Mouse (Mus musculus) stomach, embryonic 15.5 days (tissue): Measurements from ENCODE around the gene Palm. TPM values are rescaled to one million over a fixed set of nuclear protein-coding genes. Genes with fewer than 3 reads are reported as not detected.
A peak's percentile ranks its signal among the peaks of the same experiment; 100 is the strongest.

ENCODE experiments used
- ATAC-seq: fragments of 200-750 bp; cut with Nextera tagmentation; 2 replicates; pipeline ENCODE4 v1.8.0; 2017; ENCODE audit warnings: low read depth, moderate number of reproducible peaks, moderate TSS enrichment; ENCODE audit not compliant: insufficient read depth, low FRiP score
- H3K27ac ChIP-seq: fragments of 300-500 bp; sonication (generic); 2 replicates; pipeline ENCODE4 v1.5.1; 2015; ENCODE audit warnings: mild to moderate bottlenecking, inconsistent platforms
- H3K27me3 ChIP-seq: fragments of 300-500 bp; sonication (generic); replicated peaks from 2 replicates; pipeline ENCODE4 v1.6.1; 2015; ENCODE audit warnings: inconsistent platforms
- H3K36me3 ChIP-seq: fragments of 300-500 bp; sonication (generic); 2 replicates; pipeline ENCODE4 v1.6.1; 2015; ENCODE audit warnings: inconsistent platforms
- H3K4me1 ChIP-seq: fragments of 300-500 bp; sonication (generic); 2 replicates; pipeline ENCODE4 v1.6.1; 2015; ENCODE audit warnings: inconsistent platforms
- H3K4me2 ChIP-seq: fragments of 300-500 bp; sonication (generic); 2 replicates; pipeline ENCODE4 v1.6.1; 2015; ENCODE audit warnings: mild to moderate bottlenecking, inconsistent platforms
- H3K4me3 ChIP-seq: fragments of 300-500 bp; sonication (generic); replicated peaks from 2 replicates; pipeline ENCODE4 v1.5.1; 2015; ENCODE audit warnings: inconsistent platforms
- H3K9ac ChIP-seq: fragments of 300-500 bp; sonication (generic); 2 replicates; pipeline ENCODE4 v1.6.1; 2015; ENCODE audit warnings: inconsistent platforms
- H3K9me3 ChIP-seq: fragments of 300-500 bp; sonication (generic); 2 replicates; pipeline ENCODE4 v1.6.1; 2016; ENCODE audit warnings: inconsistent platforms
- WGBS: fragments of 180-500 bp; shearing (Covaris S2); methylation state at CpG from one replicate; pipeline ENCODE4 v1.1.7; 2015; 5-methylcytosine and 5-hydroxymethylcytosine counted together
- polyA plus RNA-seq: library from polyadenylated mRNA; unstranded; fragments of >200 nt; fragmentation: Nextera tagmentation; extraction: Ambion mirVana; gene quantifications from 2 replicates; pipeline ENCODE4 v1.2.1, GENCODE M21; 2015

Palm gene
- polyA plus RNA-seq, 1 experiment from 2014 or later, result 54.1 TPM

DNA sequence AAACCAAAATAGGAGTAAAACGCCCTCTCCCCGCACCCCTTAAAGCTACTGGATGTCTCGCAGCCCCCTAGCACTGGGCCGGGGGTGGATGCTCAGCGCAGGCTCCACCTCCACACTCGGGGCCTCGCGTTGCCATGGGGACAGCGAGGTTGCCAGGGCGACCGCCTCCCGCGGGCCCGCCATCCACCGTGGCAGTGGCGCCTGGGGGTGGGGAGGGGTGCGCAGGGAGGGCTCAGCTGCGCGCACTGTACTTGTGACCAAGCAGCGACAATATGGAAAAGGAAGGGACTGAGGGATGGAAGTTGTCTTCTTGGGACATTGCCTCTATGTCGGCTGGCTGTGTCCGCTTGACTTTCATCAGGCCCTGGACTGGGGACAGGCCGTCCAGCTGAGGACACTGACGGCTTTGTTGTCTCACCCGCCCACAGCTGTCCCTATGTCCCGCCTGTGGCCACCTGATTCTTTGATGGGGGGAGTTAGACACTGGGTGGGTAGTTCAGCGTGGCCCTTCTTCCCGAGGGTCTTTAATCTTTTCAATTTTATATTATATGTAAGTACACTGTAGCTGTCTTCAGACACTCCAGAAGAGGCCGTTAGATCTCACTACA, 10.4 kb downstream of the Palm start:
- peak; percentile 28; the same call in 1 of the 2 replicates for ATAC-seq
- no peak overlapping the region for H3K4me3 ChIP-seq
- no peaks in the 10 kb centered on the region for H3K36me3 ChIP-seq
- H3K9ac ChIP-seq, result no peak overlapping the region
- peak overlapping the region; percentile 26; the same call in 1 of the 2 replicates for H3K4me2 ChIP-seq
- WGBS, result 23% methylated on average over 29 of the region's 29 CpGs
- H3K9me3 ChIP-seq, result no peaks in the 10 kb centered on the region
- H3K27me3 ChIP-seq, result no peaks in the 10 kb centered on the region
- H3K4me1 ChIP-seq, result peaks cover 29% of the 10 kb centered on the region
- H3K27ac ChIP-seq, result 0 out of 2 replicates have a peak overlapping the region, but pooled peaks have one; percentile 36

DNA sequence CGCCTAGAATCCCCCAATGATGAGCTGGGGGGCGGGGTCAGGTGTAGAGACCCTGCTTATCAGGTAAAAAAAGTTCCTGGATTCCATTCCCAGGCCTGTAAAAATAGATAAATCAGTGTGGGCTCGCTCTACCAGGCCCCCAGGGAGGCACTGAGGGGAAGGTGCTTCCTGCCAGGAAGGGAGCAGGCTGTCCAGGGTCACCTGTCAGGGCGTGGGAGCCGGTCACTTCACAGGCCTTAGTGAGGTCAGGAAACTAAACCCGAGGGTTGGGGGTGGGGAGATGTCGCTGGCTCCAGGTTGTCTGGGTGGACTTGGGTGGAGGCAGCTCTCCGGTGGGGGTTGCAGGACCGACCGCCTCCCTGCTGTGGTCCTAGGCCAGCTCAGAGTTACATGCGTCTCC, 12.3 kb downstream of the Palm start:
- Histone ChIP-seq H3K9ac (no peak overlapping the region), H3K4me2 (no peak overlapping the region), H3K27ac (no peak overlapping the region), H3K4me3 (no peak overlapping the region), H3K9me3 (no peaks in the 10 kb centered on the region), H3K36me3 (peaks cover 4% of the 10 kb centered on the region), H3K27me3 (no peaks in the 10 kb centered on the region), H3K4me1 (peaks cover 29% of the 10 kb centered on the region)
- ATAC-seq, result no peak
- WGBS, result 44% methylated on average over 11 of the region's 11 CpGs

- ATAC-seq, result no peak
- WGBS, result 84% methylated on average over 9 of the region's 9 CpGs
- Histone ChIP-seq H3K9me3 (no peaks in the 10 kb centered on the region), H3K27me3 (no peaks in the 10 kb centered on the region), H3K4me1 (peaks cover 29% of the 10 kb centered on the region), H3K4me2 (no peak overlapping the region), H3K4me3 (no peak overlapping the region), H3K9ac (no peak overlapping the region), H3K27ac (no peak overlapping the region), H3K36me3 (peaks cover 7% of the 10 kb centered on the region)
Measured at GRCm38 (mm10) chr10:79806331-79806730, 13.0 kb downstream of the Palm start.

DNA sequence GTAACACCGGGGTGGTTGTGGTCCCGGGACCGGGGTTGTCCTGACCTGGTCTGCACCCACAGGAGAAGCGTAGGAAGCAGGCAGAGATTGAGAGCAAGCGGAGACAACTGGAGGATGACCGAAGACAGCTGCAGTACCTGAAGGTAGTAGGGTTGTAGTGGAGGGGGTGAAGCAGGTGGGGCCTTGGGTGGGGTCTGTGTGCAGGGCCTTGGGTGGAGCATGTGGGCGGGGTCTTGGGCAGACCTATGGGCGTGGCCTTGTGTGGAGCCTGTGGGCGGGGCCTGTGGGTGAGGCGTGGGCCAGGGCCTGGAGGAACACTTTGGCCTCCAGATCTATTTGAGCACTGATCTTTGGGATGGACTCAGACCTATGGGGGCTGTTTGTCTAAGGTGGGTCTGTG, 13.6 kb downstream of the Palm start:
- Histone ChIP-seq H3K36me3 (peaks cover 7% of the 10 kb centered on the region), H3K4me1 (peaks cover 28% of the 10 kb centered on the region), H3K4me2 (no peak overlapping the region), H3K9me3 (no peaks in the 10 kb centered on the region), H3K9ac (no peak overlapping the region), H3K27ac (no peak overlapping the region), H3K27me3 (no peaks in the 10 kb centered on the region), H3K4me3 (no peak overlapping the region)
- ATAC-seq, result peak; percentile 47; the same call in 1 of the 2 replicates
- WGBS, result 77% methylated on average over 10 of the region's 10 CpGs

DNA sequence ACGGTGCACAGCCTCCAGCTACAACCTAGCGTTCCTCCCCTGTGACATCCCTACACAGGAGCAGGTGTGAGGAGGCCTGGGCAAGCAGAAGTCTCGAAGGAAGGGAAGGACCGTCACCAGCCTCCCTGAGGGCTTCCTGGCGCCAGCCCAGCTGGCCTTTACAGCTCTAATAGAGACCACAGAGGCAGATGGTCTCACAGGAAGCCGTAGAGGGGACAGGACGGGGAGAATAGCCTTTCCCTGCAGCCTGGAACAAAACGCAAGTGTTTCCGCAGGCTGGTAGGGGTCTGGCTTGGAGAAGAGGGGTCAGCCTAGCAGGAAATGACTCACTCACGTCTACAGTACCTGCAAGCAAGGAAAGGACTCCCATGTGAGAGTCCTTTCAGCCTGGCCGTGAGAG, 14.5 kb downstream of the Palm start:
- Histone ChIP-seq H3K9ac (no peak overlapping the region), H3K27ac (0 out of 2 replicates have a peak overlapping the region, but pooled peaks have one; percentile 33), H3K4me2 (no peak overlapping the region), H3K9me3 (no peaks in the 10 kb centered on the region), H3K4me3 (no peak overlapping the region), H3K36me3 (peaks cover 7% of the 10 kb centered on the region), H3K27me3 (no peaks in the 10 kb centered on the region), H3K4me1 (peaks cover 19% of the 10 kb centered on the region)
- WGBS, result 72% methylated on average over 11 of the region's 11 CpGs
- no peak for ATAC-seq

GRCm38 (mm10) chr10:79808728-79809127, 15.4 kb downstream of the Palm start:
- H3K27me3 ChIP-seq, result no peaks in the 10 kb centered on the region
- no peak for ATAC-seq
- no peak overlapping the region for H3K9ac ChIP-seq
- peaks cover 11% of the 10 kb centered on the region; the same call in 1 of the 2 replicates for H3K4me1 ChIP-seq
- H3K4me2 ChIP-seq, result no peak overlapping the region
- WGBS, result 88% methylated on average over 11 of the region's 11 CpGs
- H3K9me3 ChIP-seq, result no peaks in the 10 kb centered on the region
- no peak overlapping the region for H3K27ac ChIP-seq
- peaks cover 7% of the 10 kb centered on the region for H3K36me3 ChIP-seq
- H3K4me3 ChIP-seq, result no peak overlapping the region

DNA sequence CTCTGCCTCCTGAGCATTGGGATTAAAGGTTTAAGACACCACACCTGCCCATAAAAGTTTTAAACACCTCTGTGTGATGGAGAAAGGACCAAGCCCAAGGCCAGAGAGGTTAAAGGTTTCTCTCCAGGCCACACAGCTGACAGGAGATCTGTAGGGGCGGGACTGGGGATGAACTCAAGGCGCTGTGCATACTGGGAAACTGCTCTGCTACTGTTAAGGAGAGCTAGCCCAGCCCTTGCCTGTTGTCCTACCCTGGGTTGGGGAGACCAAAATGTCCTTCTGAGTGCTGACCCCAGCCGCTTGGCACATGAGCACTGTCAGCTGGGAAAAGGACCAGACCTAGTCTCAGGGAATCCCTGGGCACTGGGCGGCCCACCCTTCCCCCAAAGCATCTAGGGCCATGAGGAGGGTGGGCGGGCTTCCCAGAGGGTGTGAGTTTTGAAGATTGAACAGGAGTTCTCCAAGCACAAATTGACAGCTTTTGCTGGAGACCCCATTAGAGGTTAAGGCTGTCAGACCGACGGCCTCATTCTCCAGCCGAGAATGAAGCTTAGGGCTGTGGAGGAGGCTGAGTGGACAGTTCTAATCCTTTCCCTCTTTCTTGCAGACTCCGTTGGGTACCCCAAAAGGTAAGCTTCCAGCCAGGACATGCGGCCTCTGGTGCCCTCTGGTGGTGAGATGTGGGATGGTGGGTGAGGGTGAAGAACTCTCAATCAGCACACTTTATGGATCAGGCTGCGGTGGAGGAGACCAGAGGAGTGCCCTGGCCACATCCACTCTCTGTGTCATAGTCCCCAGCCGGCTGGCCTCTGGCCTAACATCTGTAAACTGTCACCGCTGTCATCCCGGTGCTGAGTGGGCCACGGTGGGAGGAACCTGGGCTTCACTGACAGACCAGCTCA, 18.6 kb downstream of the Palm start:
- Histone ChIP-seq H3K4me1 (0 out of 2 replicates have a peak, but pooled peaks cover 4% of the 10 kb centered on the region), H3K9me3 (no peaks in the 10 kb centered on the region), H3K4me2 (no peak overlapping the region), H3K27ac (no peak overlapping the region), H3K4me3 (no peak overlapping the region), H3K36me3 (peaks cover 7% of the 10 kb centered on the region), H3K27me3 (no peaks in the 10 kb centered on the region), H3K9ac (no peak overlapping the region)
- WGBS, result 30% methylated on average over 15 of the region's 15 CpGs
- peak; percentile 44; the same call in 1 of the 2 replicates for ATAC-seq

GRCm38 (mm10) chr10:79814271-79814842, 21.0 kb downstream of the Palm start:
- 76% methylated on average over 5 of the region's 5 CpGs for WGBS
- ATAC-seq, result no peak
- Histone ChIP-seq H3K9me3 (no peaks in the 10 kb centered on the region), H3K4me3 (no peak overlapping the region), H3K9ac (no peak overlapping the region), H3K4me1 (0 out of 2 replicates have a peak, but pooled peaks cover 4% of the 10 kb centered on the region), H3K27me3 (no peaks in the 10 kb centered on the region), H3K27ac (no peak overlapping the region), H3K36me3 (peaks cover 11% of the 10 kb centered on the region), H3K4me2 (no peak overlapping the region)

GRCm38 (mm10) chr10:79815671-79816494, 22.5 kb downstream of the Palm start:
- H3K9me3 ChIP-seq, result no peaks in the 10 kb centered on the region
- H3K4me1 ChIP-seq, result peaks cover 15% of the 10 kb centered on the region; the same call in 1 of the 2 replicates
- H3K9ac ChIP-seq, result no peak overlapping the region
- 87% methylated on average over 12 of the region's 12 CpGs for WGBS
- no peak for ATAC-seq
- H3K27ac ChIP-seq, result no peak overlapping the region
- no peak overlapping the region for H3K4me2 ChIP-seq
- peaks cover 13% of the 10 kb centered on the region for H3K36me3 ChIP-seq
- no peaks in the 10 kb centered on the region for H3K27me3 ChIP-seq
- H3K4me3 ChIP-seq, result no peak overlapping the region

- 81% methylated on average over 2 of the region's 2 CpGs for WGBS
- H3K9me3 ChIP-seq, result no peaks in the 10 kb centered on the region
- H3K27ac ChIP-seq, result no peak overlapping the region
- ATAC-seq, result no peak
- H3K36me3 ChIP-seq, result peaks cover 13% of the 10 kb centered on the region
- H3K9ac ChIP-seq, result no peak overlapping the region
- no peak overlapping the region for H3K4me2 ChIP-seq
- H3K4me1 ChIP-seq, result peaks cover 24% of the 10 kb centered on the region; the same call in 1 of the 2 replicates
- no peak overlapping the region for H3K4me3 ChIP-seq
- H3K27me3 ChIP-seq, result no peaks in the 10 kb centered on the region
Measured at GRCm38 (mm10) chr10:79817111-79817510, 23.7 kb downstream of the Palm start.

- whole genome bisulfite sequencing, result 55% methylated on average over 4 of the region's 4 CpGs
- no peak for ATAC-seq
- H3K27me3 ChIP-seq, result no peaks in the 10 kb centered on the region
- H3K9ac ChIP-seq, result no peak overlapping the region
- no peak overlapping the region for H3K27ac ChIP-seq
- H3K4me3 ChIP-seq, result no peak overlapping the region
- H3K36me3 ChIP-seq, result peaks cover 13% of the 10 kb centered on the region
- no peak overlapping the region for H3K4me2 ChIP-seq
- no peaks in the 10 kb centered on the region for H3K9me3 ChIP-seq
- peaks cover 29% of the 10 kb centered on the region; the same call in 1 of the 2 replicates for H3K4me1 ChIP-seq
Measured at GRCm38 (mm10) chr10:79818225-79818624, 24.9 kb downstream of the Palm start.
